Mouse (Mus musculus) cerebellum, adult 18-20 months (tissue): ENCODE results near the gene Ddx54.
A peak's percentile ranks its signal among the peaks of the same experiment; 100 is the strongest.

ENCODE experiments used
- DNase-seq, 2 experiments: peaks; one replicate each; pipeline ENCODE4 v3.0.0; 2021

Gene Ddx54

DNA sequence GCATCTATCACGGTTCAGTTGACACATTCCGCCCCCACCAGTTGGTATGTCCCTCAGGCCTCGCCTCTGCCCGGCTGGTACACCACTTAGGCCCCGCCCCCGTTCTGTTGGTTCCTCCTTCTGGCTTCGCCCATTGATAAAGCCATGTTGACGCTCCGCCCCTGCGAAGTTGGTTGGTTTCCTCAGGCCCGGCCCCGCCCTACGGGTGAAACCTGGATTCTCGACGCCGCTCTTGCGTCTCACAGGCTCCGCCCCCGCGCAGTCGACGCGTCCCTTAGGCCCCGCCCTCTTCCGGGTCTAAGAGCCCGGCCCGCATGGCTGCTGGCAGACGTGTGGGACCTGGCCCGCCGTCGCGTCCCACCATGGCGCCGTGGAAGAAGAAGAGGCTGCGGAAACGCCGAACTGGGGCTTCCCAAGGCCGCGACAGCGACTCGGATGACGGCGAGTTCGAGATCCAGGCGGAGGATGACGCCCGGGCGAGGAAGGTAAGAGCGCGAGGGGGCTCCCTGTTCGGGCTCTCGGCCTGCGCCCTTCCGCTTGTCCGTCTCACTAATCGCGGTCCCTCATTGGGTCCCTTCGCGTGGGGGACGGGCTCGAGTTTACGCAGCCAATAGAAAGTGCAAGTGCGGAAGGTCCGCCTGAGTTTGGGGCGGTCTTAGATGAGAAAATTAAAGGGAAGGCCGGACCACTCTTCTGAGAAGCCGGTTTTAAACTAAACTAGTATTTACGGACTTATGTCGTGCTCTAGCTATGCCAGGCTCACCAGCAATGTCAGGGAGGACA, 474 bp downstream of the Ddx54 start:
- peak; percentile 100 for DNase-seq

- DNase-seq: peak in 1 of 2 experiments; percentile 25
These were observed 3.4 kb downstream of the Ddx54 start for GRCm38 (mm10) chr5:120615903-120616302.

DNA sequence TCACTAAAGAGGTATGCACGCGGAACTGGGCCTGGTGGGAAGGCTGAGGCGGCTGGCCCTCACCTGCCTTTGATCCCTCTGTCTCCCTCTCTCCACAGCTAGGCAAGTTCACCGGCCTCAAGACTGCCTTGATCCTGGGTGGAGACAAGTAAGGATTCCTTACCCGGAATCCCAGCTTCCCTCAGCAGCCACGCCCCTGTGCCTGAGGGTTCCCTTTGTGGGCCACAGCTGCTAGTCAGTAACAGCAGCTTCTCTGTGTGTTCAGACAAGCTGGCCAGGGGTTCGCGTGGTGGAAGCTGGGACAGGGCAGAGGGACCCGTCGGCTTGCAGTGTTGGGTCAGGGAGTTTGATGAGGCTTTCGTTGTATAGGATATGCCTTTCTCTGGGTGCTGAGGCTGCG, 6.2 kb downstream of the Ddx54 start:
- DNase-seq: no peak

DNA sequence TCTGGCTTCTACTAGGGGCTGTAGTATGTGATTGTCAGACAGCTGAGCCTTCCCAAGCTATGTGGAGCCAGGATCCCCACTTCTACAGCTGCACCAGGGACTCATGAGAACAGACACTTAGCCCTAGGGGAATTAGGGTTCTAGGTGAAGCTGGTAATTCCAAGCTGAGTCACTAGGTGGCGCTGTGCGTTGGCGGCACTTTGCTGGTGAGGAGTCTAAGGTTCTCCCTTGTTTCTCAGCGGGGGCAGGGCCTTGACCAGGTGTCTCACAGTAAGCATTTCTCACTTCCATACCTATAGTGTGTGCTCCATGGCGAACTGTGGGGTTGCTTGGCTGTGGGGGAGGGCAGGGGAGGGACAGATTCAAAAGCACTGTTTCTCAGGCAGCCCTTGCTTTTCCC, 6.7 kb downstream of the Ddx54 start:
- DNase-seq: peak; percentile 64 to 77

DNA sequence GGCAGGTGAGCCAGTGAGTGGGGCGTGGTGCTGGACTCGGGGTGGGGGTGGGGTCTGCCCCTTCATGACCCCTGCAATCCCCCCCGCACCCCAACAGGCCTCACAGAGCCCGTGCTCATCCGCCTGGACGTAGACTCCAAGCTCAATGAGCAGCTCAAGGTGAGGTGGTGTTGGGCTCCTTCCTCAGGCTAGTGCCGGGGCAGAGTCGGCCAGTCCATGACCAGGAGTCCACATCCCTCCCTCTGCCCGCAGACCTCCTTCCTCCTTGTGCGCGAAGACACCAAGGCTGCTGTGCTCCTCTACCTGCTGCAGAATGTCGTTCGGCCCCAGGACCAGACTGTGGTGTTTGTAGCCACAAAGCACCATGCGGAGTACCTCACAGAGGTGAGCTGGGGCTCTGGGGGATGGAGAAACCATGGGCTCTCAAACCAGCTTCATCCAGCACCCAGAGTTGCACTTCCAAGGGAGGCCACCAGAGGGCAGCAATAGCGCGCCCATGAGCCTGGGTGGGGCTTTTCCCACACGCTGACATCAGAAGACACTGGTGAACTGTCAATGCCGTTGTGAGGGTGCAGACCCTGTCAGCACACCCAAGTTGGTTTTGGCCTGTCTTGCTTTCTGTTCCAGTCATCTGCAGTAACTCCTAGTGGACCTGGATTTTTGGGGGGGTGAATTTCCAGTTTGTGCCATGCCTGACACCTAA, 8.0 kb downstream of the Ddx54 start:
- peak; percentile 74 to 88 for DNase-seq

DNA sequence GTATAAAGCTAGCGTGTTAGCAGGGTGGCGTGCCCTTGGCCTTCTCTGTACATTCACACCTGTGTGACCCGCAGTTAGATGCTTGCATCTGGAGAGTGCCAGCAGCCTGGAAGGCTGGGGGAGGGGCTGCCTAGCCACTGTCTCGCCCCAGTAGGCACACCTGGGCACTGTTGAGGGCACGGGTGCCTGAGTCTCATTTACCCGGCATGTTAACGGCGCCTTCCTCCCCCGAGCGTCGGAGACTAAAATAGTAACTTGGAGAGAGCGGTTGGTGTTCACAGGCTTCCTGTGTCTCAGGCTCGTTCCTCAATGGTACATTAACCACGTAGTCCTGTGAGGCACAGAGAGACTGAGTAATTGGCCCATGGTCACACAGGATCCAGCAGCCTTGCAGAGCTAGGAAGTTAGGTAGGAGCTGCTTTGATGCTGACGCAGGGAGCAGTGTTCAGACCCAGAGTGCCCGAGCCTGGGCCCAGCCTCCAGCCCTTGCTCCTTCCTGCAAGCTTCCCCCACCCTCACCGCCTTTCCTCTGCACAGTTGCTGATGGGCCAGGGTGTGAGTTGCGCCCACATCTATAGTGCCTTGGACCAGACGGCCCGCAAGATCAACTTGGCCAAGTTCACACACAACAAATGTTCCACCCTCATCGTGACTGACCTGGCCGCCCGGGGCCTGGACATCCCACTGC, 8.7 kb downstream of the Ddx54 start:
- DNase-seq: no peak

DNA sequence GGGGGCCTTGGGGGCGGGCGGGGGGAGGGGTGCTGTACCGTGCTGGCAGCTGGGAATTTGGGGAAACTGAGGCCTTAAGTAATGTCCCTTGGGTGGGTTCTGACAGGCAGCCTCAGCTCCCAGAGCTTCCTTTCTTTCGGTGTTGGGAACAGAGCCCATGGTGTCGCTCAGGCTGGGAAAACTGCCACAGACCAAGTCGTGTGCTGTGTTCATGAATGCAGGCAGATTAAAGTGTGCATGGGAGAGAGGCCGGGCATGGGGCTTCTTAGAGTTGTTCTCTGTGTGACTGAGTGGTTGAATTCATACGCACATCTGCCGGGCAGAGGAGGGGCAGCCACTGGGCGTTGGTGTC, 9.3 kb downstream of the Ddx54 start:
- no peak for DNase-seq

- DNase-seq: no peak
These were observed 9.8 kb downstream of the Ddx54 start for GRCm38 (mm10) chr5:120622198-120622851.

- peak in 1 of 2 experiments; percentile 14 for DNase-seq
These were observed 11.9 kb downstream of the Ddx54 start for GRCm38 (mm10) chr5:120624427-120624826.

GRCm38 (mm10) chr5:120626399-120626798, 13.9 kb downstream of the Ddx54 start:
- peak in 1 of 2 experiments; percentile 6 for DNase-seq

DNA sequence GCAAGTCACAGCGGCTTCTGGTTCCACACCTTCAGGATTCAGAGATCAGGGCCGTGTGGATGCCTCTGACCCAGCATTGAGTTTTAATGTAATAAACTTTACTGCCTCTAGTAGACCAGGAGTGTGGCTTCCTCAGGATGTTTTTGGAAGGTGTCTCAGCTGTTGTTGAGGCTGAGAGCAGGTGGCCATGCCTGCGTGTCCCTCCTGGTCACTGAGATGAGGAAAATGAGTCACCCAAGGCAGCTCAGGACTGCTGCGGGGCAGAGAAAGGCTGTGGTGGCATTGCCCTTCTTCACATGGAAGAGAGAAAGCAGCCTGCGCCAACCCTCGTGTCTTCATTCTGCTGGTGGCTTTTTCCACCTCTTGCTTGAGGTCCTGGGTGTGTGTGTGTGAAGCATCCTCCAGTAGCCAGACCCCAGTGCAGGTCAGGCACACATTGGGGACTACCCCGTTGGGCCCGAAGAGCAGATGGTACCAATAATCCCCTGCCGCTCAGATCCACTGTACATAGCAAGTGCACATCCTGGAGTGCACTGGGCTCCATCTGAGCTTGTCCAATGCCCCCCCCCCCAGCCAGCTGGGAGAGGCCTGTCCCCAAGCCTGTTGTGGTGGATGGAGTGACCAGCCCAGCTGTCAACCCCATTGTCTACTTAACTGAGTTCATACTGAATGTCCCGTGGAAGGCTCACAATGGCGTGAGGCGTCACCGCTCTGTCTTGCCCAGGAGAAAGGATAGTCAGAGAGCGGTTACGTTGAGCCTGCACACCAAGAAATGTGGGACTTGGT, 15.2 kb downstream of the Ddx54 start:
- DNase-seq: peak in 1 of 2 experiments; percentile 5

DNA sequence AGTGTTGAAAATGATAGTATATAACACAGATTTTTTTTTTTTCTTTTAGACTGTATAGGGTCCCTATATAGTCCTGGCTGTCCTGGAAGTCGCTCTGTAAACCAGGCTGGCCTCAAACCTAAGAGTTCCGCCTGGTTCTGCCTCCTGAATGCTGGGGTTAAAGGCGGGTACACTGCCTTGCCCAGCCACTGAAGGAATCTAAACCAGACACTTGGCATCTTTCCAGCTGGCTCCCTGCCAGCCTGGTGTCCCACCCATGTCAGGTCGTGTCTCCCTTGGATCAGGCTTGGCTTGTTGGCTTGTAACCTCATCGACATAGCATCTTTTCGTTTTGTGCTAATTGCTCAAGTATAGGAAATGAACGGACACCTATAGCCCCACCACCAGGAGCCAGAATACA, 16.1 kb downstream of the Ddx54 start:
- peak in 1 of 2 experiments; percentile 12 for DNase-seq

GRCm38 (mm10) chr5:120631128-120631527, 18.6 kb downstream of the Ddx54 start:
- no peak for DNase-seq

- DNase-seq: no peak
These were observed 19.4 kb downstream of the Ddx54 start for GRCm38 (mm10) chr5:120631892-120632291.

DNA sequence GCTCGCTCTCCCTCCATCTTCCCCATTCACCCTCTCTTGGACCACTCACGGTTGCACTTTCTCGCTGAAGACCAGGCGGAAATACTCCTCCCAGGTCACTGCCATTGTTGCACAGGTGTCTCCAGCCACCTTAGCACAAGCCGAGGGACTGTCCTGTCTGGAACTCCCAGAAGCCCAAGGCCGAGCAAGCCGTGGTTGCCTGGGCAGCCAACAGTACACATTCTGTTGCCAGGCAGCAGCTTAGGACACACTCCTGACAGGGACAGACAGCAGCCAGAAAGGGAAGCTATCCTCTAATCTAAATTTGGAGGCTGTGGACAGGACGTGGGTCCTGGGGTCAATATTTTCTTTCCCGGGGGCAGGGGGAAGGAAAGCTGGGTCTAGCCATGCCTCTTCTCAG, 21.6 kb downstream of the Ddx54 start, which contains the start of gene Cfap73:
Cfap73 (minus strand) TSS at position 105 of the 400 bp plus-strand sequence.
- no peak for DNase-seq

- no peak for DNase-seq
These were observed 22.3 kb downstream of the Ddx54 start for GRCm38 (mm10) chr5:120634860-120635259.

DNA sequence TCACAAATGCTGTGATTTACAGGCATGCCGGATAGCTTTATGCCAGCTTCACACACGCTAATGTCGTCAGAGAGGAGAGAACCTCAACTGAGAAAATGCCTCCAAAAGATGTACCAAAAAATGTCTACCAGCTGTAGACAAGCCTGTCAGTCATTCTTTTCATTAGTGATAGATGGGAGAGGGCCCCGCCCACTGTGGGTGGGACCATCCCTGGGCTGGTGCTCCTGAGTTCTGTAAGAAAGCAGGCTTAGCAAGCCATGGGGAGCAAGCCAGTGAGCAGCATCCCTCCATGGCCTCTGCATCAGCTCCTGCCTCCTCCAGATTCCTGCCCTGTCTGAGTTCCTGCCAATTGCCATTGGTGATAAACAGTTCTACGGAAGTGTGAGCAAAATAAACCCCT, 23.1 kb downstream of the Ddx54 start:
- DNase-seq: no peak

- no peak for DNase-seq
These were observed 27.6 kb downstream of the Ddx54 start for GRCm38 (mm10) chr5:120640094-120640493.

DNA sequence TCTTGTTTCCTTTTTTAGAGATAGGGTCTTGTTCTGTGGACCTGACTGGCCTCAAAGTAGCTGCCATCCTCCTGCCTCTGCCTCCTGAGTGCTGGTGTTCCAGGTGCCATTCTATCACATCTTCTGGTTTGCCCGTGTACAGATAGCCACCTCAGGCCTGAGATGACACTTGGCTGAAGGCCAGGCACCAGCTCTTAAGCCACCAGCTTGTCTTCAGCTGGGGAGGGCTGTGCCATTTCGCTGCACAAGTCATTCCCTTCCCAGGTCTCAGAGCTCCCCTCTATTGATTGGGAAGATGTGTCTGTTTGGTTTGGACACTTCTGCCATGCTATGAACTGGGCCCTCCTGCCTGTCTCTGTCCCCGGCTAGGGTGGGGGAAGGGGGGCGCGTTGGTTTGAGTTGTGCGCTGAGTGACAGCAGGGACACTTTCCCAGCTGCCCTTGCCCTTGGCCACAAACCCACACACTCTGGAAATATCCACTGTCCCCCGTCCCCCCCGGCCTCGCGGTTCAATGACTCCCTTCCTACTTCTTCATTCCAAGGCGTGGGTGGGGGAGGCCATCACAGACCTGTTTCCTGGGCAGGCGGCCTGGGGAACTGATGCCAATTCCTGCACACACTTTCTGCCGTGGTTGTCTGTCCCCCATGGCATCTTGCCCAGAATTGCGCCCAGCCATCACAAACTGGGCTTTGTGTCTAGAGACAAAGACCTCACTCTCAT, 31.0 kb downstream of the Ddx54 start:
- DNase-seq: peak; percentile 68 to 71

DNA sequence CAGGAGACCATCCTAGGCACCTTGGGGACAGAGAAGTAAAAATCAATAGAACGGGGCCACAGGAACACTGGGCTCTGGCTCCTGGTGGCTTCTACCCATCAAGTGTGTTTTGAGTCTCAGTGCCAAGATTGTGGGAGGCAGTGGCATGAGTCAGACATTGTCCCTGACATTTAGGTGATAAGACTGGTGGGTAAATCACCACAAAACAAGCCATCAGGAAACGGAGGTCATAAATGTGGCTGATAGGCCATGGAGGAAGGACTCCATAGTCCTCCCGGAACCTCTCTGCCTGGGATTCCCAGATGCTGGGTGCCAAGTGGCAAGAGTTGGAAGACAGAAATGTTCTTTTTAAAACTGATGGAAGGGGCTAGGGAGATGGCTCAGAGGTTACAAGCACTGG, 31.7 kb downstream of the Ddx54 start:
- no peak for DNase-seq

GRCm38 (mm10) chr5:120645851-120646250, 33.3 kb downstream of the Ddx54 start:
- DNase-seq: peak in 1 of 2 experiments; percentile 51

GRCm38 (mm10) chr5:120647361-120647760, 34.8 kb downstream of the Ddx54 start:
- DNase-seq: no peak
